Mouse (Mus musculus) CH12.LX (cell line): ENCODE measurements at regions not wholly inside any gene's neighbourhood (a gene's known extent, or its start where the extent isn't known, plus 50 kb on each side); places are given as distances from the start of the nearest gene placed in this dataset.

Experiments used
- DNase-seq: peaks from one replicate; pipeline ENCODE4 v3.0.0-alpha.2; 2013; ENCODE audit errors: extremely low read depth
- H3K27ac ChIP-seq: 2 replicates; pipeline ENCODE4 v1.5.1; 2012; ENCODE audit warnings: low read depth, mild to moderate bottlenecking, control low read depth, moderate library complexity; ENCODE audit not compliant: insufficient read depth
- H3K27me3 ChIP-seq: replicated peaks from 2 replicates; pipeline ENCODE3; 2012; ENCODE audit warnings: inconsistent platforms
- H3K36me3 ChIP-seq, 2 experiments: replicated peaks in 1 of 2; 2 replicates each; pipeline versions ENCODE3 to v1.6.1; 2012; ENCODE audit warnings: inconsistent platforms in 1 of 2, low read length in 1 of 2, mild to moderate bottlenecking in 1 of 2, mixed read lengths in 1 of 2, moderate library complexity in 1 of 2; ENCODE audit not compliant: control insufficient read depth in 1 of 2, insufficient read depth in 1 of 2
- H3K4me1 ChIP-seq, 2 experiments: 2 replicates each; pipeline ENCODE4 v1.6.1; 2012; ENCODE audit warnings: inconsistent platforms in 1 of 2, moderate library complexity in 1 of 2; ENCODE audit not compliant: insufficient read depth in 2 of 2, control insufficient read depth in 1 of 2
- H3K4me2 ChIP-seq: 2 replicates; pipeline ENCODE4 v1.6.1; 2012; ENCODE audit warnings: low read depth, mild to moderate bottlenecking, control low read depth; ENCODE audit not compliant: poor library complexity, insufficient read depth, severe bottlenecking
- H3K4me3 ChIP-seq, 3 experiments: fragments of 150-350 bp in 1 of 3; sonication (generic) in 1 of 3; replicated peaks in 1 of 3; 2 replicates each; pipeline versions ENCODE3 to v1.5.1; 2011 to 2012; ENCODE audit warnings: low read depth in 2 of 3, low read length in 2 of 3, mild to moderate bottlenecking in 2 of 3, moderate library complexity in 2 of 3, control low read depth in 1 of 3, improper control_type of control experiment in 1 of 3, inconsistent platforms in 1 of 3, mixed read lengths in 1 of 3; ENCODE audit not compliant: poor library complexity in 1 of 3
- H3K79me2 ChIP-seq: replicated peaks from 2 replicates; pipeline ENCODE4 v1.6.1; 2012; ENCODE audit warnings: mild to moderate bottlenecking, moderate library complexity; ENCODE audit not compliant: control insufficient read depth, poor library complexity, insufficient read depth, severe bottlenecking; ENCODE audit errors: extremely low read depth
- H3K9ac ChIP-seq: 2 replicates; pipeline ENCODE4 v1.6.1; 2012; ENCODE audit warnings: low read depth, mild to moderate bottlenecking, control low read depth, moderate library complexity; ENCODE audit not compliant: insufficient read depth
- H3K9me3 ChIP-seq: replicated peaks from 2 replicates; pipeline ENCODE3; 2012; ENCODE audit warnings: low read length, inconsistent platforms, mixed read lengths
- CTCF ChIP-seq, 2 experiments: IDR thresholded peaks in 1 of 2; conservative IDR thresholded peaks in 1 of 2; 2 replicates each; pipeline ENCODE4 v1.5.1; 2011 to 2012; ENCODE audit warnings: low read depth in 2 of 2, low read length in 2 of 2, improper control_type of control experiment in 1 of 2, inconsistent platforms in 1 of 2, mild to moderate bottlenecking in 1 of 2, moderate library complexity in 1 of 2
- ETS1 ChIP-seq: conservative IDR thresholded peaks from 2 replicates; pipeline ENCODE4 v1.6.1; 2012; ENCODE audit warnings: low read depth, mild to moderate bottlenecking, inconsistent platforms, low read length, improper control_type of control experiment, moderate library complexity
- JUND ChIP-seq: conservative IDR thresholded peaks from 2 replicates; pipeline ENCODE4 v1.6.1; 2011; ENCODE audit warnings: low read depth, low read length, improper control_type of control experiment
- MAFK ChIP-seq: IDR thresholded peaks from 2 replicates; pipeline ENCODE4 v1.6.1; 2011; ENCODE audit warnings: low read length, improper control_type of control experiment; ENCODE audit not compliant: insufficient replicate concordance
- MAZ ChIP-seq: IDR thresholded peaks from 2 replicates; pipeline ENCODE4 v1.6.1; 2012; ENCODE audit warnings: low read depth, mild to moderate bottlenecking, inconsistent platforms, low read length, improper control_type of control experiment, moderate library complexity
- NRF1 ChIP-seq: IDR thresholded peaks from 2 replicates; pipeline ENCODE4 v1.6.1; 2014; ENCODE audit warnings: low read depth, mild to moderate bottlenecking, inconsistent platforms, low read length, improper control_type of control experiment, moderate library complexity
- PAX5 ChIP-seq: IDR thresholded peaks from 2 replicates; pipeline ENCODE4 v1.6.1; 2012; ENCODE audit warnings: low read length, inconsistent platforms, mixed read lengths
- POLR2AphosphoS2 ChIP-seq: IDR thresholded peaks from 2 replicates; pipeline ENCODE4 v1.6.1; 2011; ENCODE audit warnings: low read depth, low read length, improper control_type of control experiment
- RAD21 ChIP-seq: IDR thresholded peaks from 2 replicates; pipeline ENCODE4 v1.6.1; 2011; ENCODE audit warnings: low read depth, mild to moderate bottlenecking, low read length, improper control_type of control experiment, moderate library complexity
- SIN3A ChIP-seq: IDR thresholded peaks from 2 replicates; pipeline ENCODE4 v1.6.1; 2012; ENCODE audit warnings: low read length, improper control_type of control experiment, inconsistent platforms
- SMC3 ChIP-seq: IDR thresholded peaks from 2 replicates; pipeline ENCODE4 v1.6.1; 2011; ENCODE audit warnings: low read depth, low read length, improper control_type of control experiment
- TCF12 ChIP-seq: IDR thresholded peaks from 2 replicates; pipeline ENCODE4 v1.6.1; 2014; ENCODE audit warnings: low read depth, mild to moderate bottlenecking, inconsistent platforms, low read length, improper control_type of control experiment
- dilution Hi-C: fragments of 300-500 bp; cut with MboI; formaldehyde crosslinking; loops from 2 replicates; pipeline ENCODE4 v1.14.3; 2020; ENCODE audit warnings: low sequenced_read_pairs; ENCODE audit not compliant: extremely low pct_unique_long_range_greater_than_20kb, extremely low pct_ligation_motif_present
- in situ Hi-C: fragments of 300-500 bp; cut with MboI; formaldehyde crosslinking; loops from 3 replicates; pipeline ENCODE4 v1.14.3; 2019; ENCODE audit warnings: low sequenced_read_pairs, low pct_ligation_motif_present, low pct_unique_long_range_greater_than_20kb, mixed read lengths

- in situ Hi-C loops (no loop called here), dilution Hi-C loops (no loop called here)
- H3K36me3 ChIP-seq, result no peaks in the 10 kb centered on the region
- H3K9ac ChIP-seq, result no peak overlapping the region
- TF ChIP-seq SMC3 (peak; percentile 11; the same call in 1 of the 2 replicates), TCF12 (no peak), CTCF (conservative IDR thresholded peaks at IDR 0.05 in 1 of 2, IDR thresholded peaks at IDR 0.05 in 1 of 2; ENCODE audit: low read depth in 2 of 2, low read length in 2 of 2) (peak in 1 of 2 experiments; percentile 57; a peak in 2 of 4 replicates), JUND (no peak), ETS1 (no peak), MAZ (no peak), PAX5 (no peak), RAD21 (peak; percentile 34), SIN3A (no peak)
- H3K4me3 ChIP-seq, result no peak overlapping the region
- peak; percentile 3 for DNase-seq
- H3K27me3 ChIP-seq, result no peaks in the 10 kb centered on the region
- H3K9me3 ChIP-seq, result no peaks in the 10 kb centered on the region
- H3K4me1 ChIP-seq, result no peaks in the 10 kb centered on the region
- H3K4me2 ChIP-seq, result no peak overlapping the region
- H3K27ac ChIP-seq, result no peak overlapping the region
- H3K79me2 ChIP-seq, result no peaks in the 10 kb centered on the region
Observed at GRCm38 (mm10) chr5:75380340-75380739, 194.4 kb upstream of the Kit start.

GRCm38 (mm10) chr5:75382138-75382537 is 192.6 kb upstream of the Kit start:
- Histone ChIP-seq H3K27me3 (no peaks in the 10 kb centered on the region), H3K9me3 (no peaks in the 10 kb centered on the region), H3K4me2 (no peak overlapping the region), H3K36me3 (no peaks in the 10 kb centered on the region), H3K27ac (no peak overlapping the region), H3K79me2 (no peaks in the 10 kb centered on the region), H3K9ac (no peak overlapping the region), H3K4me3 (no peak overlapping the region), H3K4me1 (no peaks in the 10 kb centered on the region)
- TF ChIP-seq POLR2AphosphoS2 (no peak), SIN3A (no peak), MAFK (no peak)
- in situ Hi-C loops, result no loop called here
- dilution Hi-C loops, result no loop called here
- no peak for DNase-seq

GRCm38 (mm10) chr5:75387886-75388454 is 186.7 kb upstream of the Kit start:
- no peak overlapping the region for H3K9ac ChIP-seq
- no peak for TF ChIP-seq NRF1
- TF ChIP-seq POLR2AphosphoS2, result no peak
- dilution Hi-C loops, result no loop called here
- H3K79me2 ChIP-seq, result no peaks in the 10 kb centered on the region
- H3K9me3 ChIP-seq, result no peaks in the 10 kb centered on the region
- in situ Hi-C loops, result no loop called here
- no peaks in the 10 kb centered on the region for H3K36me3 ChIP-seq
- DNase-seq, result no peak
- H3K4me2 ChIP-seq, result no peak overlapping the region
- no peaks in the 10 kb centered on the region for H3K4me1 ChIP-seq
- no peak overlapping the region for H3K4me3 ChIP-seq
- no peaks in the 10 kb centered on the region for H3K27me3 ChIP-seq
- H3K27ac ChIP-seq, result no peak overlapping the region
